Mouse (Mus musculus) MEL (cell line): ENCODE data around the gene Rasgef1b. TPM values are rescaled to one million over a fixed set of nuclear protein-coding genes. Genes with fewer than 3 reads are reported as not detected.

ENCODE experiments used
- DNase-seq: peaks from one replicate; pipeline ENCODE4 v3.0.0; 2011; ENCODE audit warnings: low read depth, low spot score
- H3K27ac ChIP-seq: 2 replicates; pipeline ENCODE4 v1.5.1; 2012; ENCODE audit warnings: low read depth, mild to moderate bottlenecking, control low read depth, low read length, moderate library complexity; ENCODE audit not compliant: control insufficient read depth
- H3K27me3 ChIP-seq, 2 experiments: fragments of 150-350 bp in 1 of 2; sonication (generic) in 1 of 2; 2 replicates each; pipeline ENCODE4 v1.6.1; 2012; ENCODE audit warnings: low read length in 2 of 2, mild to moderate bottlenecking in 2 of 2, improper control_type of control experiment in 1 of 2, moderate library complexity in 1 of 2; ENCODE audit not compliant: insufficient read depth in 2 of 2, control insufficient read depth in 1 of 2
- H3K36me3 ChIP-seq, 2 experiments: 2 replicates each; pipeline ENCODE4 v1.6.1; 2012 to 2014; ENCODE audit warnings: low read length in 2 of 2, improper control_type of control experiment in 1 of 2, inconsistent platforms in 1 of 2, mild to moderate bottlenecking in 1 of 2; ENCODE audit not compliant: insufficient read depth in 2 of 2, control insufficient read depth in 1 of 2
- H3K4me1 ChIP-seq, 2 experiments: fragments of 150-350 bp in 1 of 2; sonication (generic) in 1 of 2; 2 replicates each; pipeline ENCODE4 v1.6.1; 2012; ENCODE audit warnings: low read length in 2 of 2, improper control_type of control experiment in 1 of 2, mild to moderate bottlenecking in 1 of 2; ENCODE audit not compliant: insufficient read depth in 2 of 2, control insufficient read depth in 1 of 2
- H3K4me3 ChIP-seq, 2 experiments: fragments of 150-350 bp in 1 of 2; sonication (generic) in 1 of 2; 2 replicates each; pipeline ENCODE4 v1.5.1; 2012; ENCODE audit warnings: low read depth in 2 of 2, low read length in 2 of 2, mild to moderate bottlenecking in 2 of 2, moderate library complexity in 2 of 2, control low read depth in 1 of 2, improper control_type of control experiment in 1 of 2; ENCODE audit not compliant: control insufficient read depth in 1 of 2, insufficient read depth in 1 of 2
- H3K79me2 ChIP-seq: 2 replicates; pipeline ENCODE4 v1.6.1; 2012; ENCODE audit warnings: mild to moderate bottlenecking, low read length, moderate library complexity; ENCODE audit not compliant: control insufficient read depth, poor library complexity, insufficient read depth
- H3K9ac ChIP-seq: 2 replicates; pipeline ENCODE4 v1.6.1; 2012; ENCODE audit warnings: low read depth, mild to moderate bottlenecking, control low read depth, low read length, moderate library complexity; ENCODE audit not compliant: control insufficient read depth, poor library complexity, severe bottlenecking
- H3K9me3 ChIP-seq: fragments of 150-350 bp; sonication (generic); replicated peaks from 2 replicates; pipeline ENCODE4 v1.6.1; 2012; ENCODE audit warnings: mild to moderate bottlenecking, low read length, improper control_type of control experiment, moderate library complexity; ENCODE audit not compliant: insufficient read depth
- ELF1 ChIP-seq: IDR thresholded peaks from 2 replicates; pipeline ENCODE4 v1.6.1; 2014; ENCODE audit warnings: low read depth, mild to moderate bottlenecking, inconsistent platforms, low read length, improper control_type of control experiment, moderate library complexity
- GATA1 ChIP-seq: IDR thresholded peaks from 2 replicates; pipeline ENCODE4 v1.6.1; 2011; ENCODE audit warnings: low read depth, low read length, improper control_type of control experiment
- MAFK ChIP-seq: IDR thresholded peaks from 2 replicates; pipeline ENCODE4 v1.6.1; 2011; ENCODE audit warnings: low read depth, mild to moderate bottlenecking, low read length, improper control_type of control experiment, borderline replicate concordance
- NELFE ChIP-seq: IDR thresholded peaks from 2 replicates; pipeline ENCODE4 v1.6.1; 2011; ENCODE audit warnings: low read depth, low read length, improper control_type of control experiment
- POLR2A ChIP-seq, 2 experiments: IDR thresholded peaks; 2 replicates each; pipeline ENCODE4 v1.6.1; 2011 to 2012; ENCODE audit warnings: low read length in 2 of 2, mild to moderate bottlenecking in 2 of 2, control low read depth in 1 of 2, improper control_type of control experiment in 1 of 2, low read depth in 1 of 2, moderate library complexity in 1 of 2; ENCODE audit not compliant: control insufficient read depth in 1 of 2, insufficient read depth in 1 of 2, poor library complexity in 1 of 2
- POLR2AphosphoS5 ChIP-seq: IDR thresholded peaks from 2 replicates; pipeline ENCODE4 v1.6.1; 2012; ENCODE audit warnings: low read depth, borderline replicate concordance, mild to moderate bottlenecking, inconsistent platforms, low read length, moderate library complexity, mixed read lengths
- RAD21 ChIP-seq: IDR thresholded peaks from 2 replicates; pipeline ENCODE4 v1.6.1; 2011; ENCODE audit warnings: mild to moderate bottlenecking, low read depth, low read length, improper control_type of control experiment
- UBTF ChIP-seq: IDR thresholded peaks from 2 replicates; pipeline ENCODE4 v1.6.1; 2012; ENCODE audit warnings: low read depth, mild to moderate bottlenecking, inconsistent platforms, low read length, improper control_type of control experiment, moderate library complexity, borderline replicate concordance; ENCODE audit not compliant: insufficient read depth
- ZC3H11A ChIP-seq: IDR thresholded peaks from 2 replicates; pipeline ENCODE4 v1.6.1; 2012; ENCODE audit warnings: low read depth, mild to moderate bottlenecking, inconsistent platforms, low read length, improper control_type of control experiment
- ZKSCAN1 ChIP-seq: IDR thresholded peaks from 2 replicates; pipeline ENCODE4 v1.6.1; 2012; ENCODE audit warnings: low read depth, mild to moderate bottlenecking, inconsistent platforms, low read length, improper control_type of control experiment, moderate library complexity
- ZNF384 ChIP-seq: IDR thresholded peaks from 2 replicates; pipeline ENCODE4 v1.6.1; 2012; ENCODE audit warnings: low read depth, mild to moderate bottlenecking, inconsistent platforms, low read length, improper control_type of control experiment
- polyA plus RNA-seq, 2 experiments: library from polyadenylated mRNA; stranded (reverse) in 1 of 2; unstranded in 1 of 2; fragments of >175 nt in 1 of 2; fragments of >200 nt in 1 of 2; gene quantifications; 2 replicates each; pipeline versions ENCODE4 v1.2.1 to v1.2.4; 2012; ENCODE audit warnings: low replicate concordance in 2 of 2, low read depth in 1 of 2; ENCODE audit not compliant: insufficient read length in 2 of 2, insufficient read depth in 1 of 2, missing spikeins in 1 of 2
- total RNA-seq: library from RNA; depleted of rRNA; stranded (reverse); fragments of 300-350 nt; gene quantifications from 2 replicates; pipeline ENCODE4 v1.2.3, GENCODE M21; 2012

Gene Rasgef1b
- total and polyA plus RNA-seq, 3 experiments: not detected

DNA sequence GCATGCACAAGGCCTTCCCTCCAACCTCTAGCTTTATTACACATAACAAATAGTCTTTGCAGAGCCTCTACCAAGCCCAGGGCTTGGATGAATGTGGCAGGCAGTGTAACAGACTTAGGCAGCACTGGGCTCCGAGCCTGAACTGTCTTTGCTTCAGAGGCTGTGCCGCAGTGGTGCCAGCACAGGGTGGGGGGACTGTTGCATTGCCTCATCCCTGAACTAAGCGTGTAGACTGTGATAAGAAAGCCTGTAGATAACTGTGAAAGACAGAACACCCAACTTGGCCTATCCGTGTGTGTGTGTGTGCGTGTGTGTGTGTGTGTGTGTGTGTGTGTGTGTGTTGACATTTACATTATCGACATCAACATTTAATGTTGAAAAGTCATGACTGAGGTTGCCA lies 246.3 kb downstream of the Rasgef1b start:
- Histone ChIP-seq H3K9ac (no peak overlapping the region), H3K4me3 (no peak overlapping the region), H3K79me2 (no peaks in the 10 kb centered on the region), H3K36me3 (no peaks in the 10 kb centered on the region), H3K27ac (no peak overlapping the region), H3K27me3 (no peaks in the 10 kb centered on the region), H3K4me1 (no peaks in the 10 kb centered on the region), H3K9me3 (no peaks in the 10 kb centered on the region)
- TF ChIP-seq ZKSCAN1: no peak
- no peak for TF ChIP-seq POLR2A (IDR thresholded peaks at IDR 0.05; ENCODE audit: control insufficient read depth in 1 of 2, insufficient read depth in 1 of 2, low read depth in 1 of 2, low read length in 2 of 2, poor library complexity in 1 of 2)
- TF ChIP-seq RAD21: no peak
- TF ChIP-seq NELFE: no peak
- no peak for TF ChIP-seq ELF1
- no peak for TF ChIP-seq POLR2AphosphoS5
- DNase-seq: no peak

DNA sequence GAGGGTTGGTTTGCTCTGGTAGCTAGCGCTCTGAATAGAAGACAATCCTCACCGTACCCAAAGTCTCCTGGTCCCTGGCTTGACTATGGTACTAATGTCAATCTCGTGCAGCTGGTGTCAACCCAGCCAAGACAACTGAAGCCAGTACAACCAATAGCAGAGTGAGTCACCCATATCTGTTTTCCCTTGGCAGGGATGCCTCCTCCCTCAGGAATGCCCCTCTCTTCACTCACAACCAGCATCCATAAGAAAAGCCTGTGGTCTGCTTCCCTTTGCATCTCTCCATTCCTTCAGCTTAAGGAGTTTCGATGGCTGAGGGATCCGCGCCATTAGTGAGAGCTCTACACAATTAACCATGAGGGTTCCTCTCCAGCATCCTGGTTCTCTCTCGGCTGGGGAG lies 246.8 kb downstream of the Rasgef1b start:
- H3K36me3 ChIP-seq: no peaks in the 10 kb centered on the region
- H3K27ac ChIP-seq: no peak overlapping the region
- H3K9me3 ChIP-seq: no peaks in the 10 kb centered on the region
- H3K4me1 ChIP-seq: no peaks in the 10 kb centered on the region
- no peak for TF ChIP-seq POLR2A (IDR thresholded peaks at IDR 0.05; ENCODE audit: control insufficient read depth in 1 of 2, insufficient read depth in 1 of 2, low read depth in 1 of 2, low read length in 2 of 2, poor library complexity in 1 of 2)
- no peak for TF ChIP-seq POLR2AphosphoS5
- TF ChIP-seq GATA1: no peak
- no peak for TF ChIP-seq UBTF
- TF ChIP-seq ZC3H11A: no peak
- no peak for TF ChIP-seq RAD21
- no peak for DNase-seq
- H3K4me3 ChIP-seq: no peak overlapping the region
- H3K27me3 ChIP-seq: no peaks in the 10 kb centered on the region
- H3K79me2 ChIP-seq: no peaks in the 10 kb centered on the region
- H3K9ac ChIP-seq: no peak overlapping the region

DNA sequence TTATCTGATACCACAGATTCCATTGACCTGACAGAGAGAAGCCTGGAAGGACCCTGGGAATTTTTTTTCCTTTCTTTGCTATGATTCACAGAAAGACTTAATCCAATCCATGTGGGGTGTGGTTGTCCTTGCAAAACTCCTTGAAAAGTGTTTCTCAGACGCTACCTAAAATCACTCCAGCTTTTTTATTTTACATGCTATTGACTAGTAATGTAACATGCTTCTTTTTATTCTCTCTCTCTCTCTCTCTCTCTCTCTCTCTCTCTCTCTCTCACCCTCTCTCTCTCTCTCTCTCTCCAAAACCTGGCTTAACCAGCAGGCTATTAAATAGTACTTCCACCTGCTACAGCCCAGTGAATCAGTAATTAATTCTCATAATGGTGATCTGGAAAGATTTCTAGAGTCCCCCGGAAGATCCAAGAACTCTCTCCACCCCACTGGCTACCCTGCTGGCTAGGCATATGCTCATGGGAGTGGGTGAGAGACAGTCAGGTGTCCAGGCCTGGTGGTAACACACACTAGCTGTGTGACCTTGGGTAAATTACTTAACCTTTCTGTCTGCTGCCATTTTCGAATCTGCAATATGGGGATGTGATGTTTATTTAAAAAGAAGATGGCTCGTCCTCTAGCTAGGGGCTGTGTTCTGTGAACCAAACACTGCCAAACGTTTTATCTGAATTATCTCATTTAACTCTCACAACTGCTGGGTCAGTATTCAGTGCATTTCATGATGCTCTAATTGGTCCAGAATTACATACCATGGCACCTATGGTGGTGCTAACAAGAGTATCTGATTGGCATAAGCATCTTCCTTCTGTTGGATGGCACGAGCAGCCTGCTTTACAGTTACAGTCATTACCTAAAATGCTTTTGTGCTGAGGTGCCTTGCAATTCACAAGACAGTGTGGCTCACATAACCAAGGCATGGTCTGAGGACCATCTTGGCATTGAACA lies 248.5 kb downstream of the Rasgef1b start:
- no peaks in the 10 kb centered on the region for H3K36me3 ChIP-seq
- no peaks in the 10 kb centered on the region for H3K27me3 ChIP-seq
- H3K4me1 ChIP-seq: no peaks in the 10 kb centered on the region
- H3K4me3 ChIP-seq: no peak overlapping the region
- no peak overlapping the region for H3K9ac ChIP-seq
- H3K9me3 ChIP-seq: no peaks in the 10 kb centered on the region
- no peak overlapping the region for H3K27ac ChIP-seq
- no peaks in the 10 kb centered on the region for H3K79me2 ChIP-seq
- DNase-seq: no peak
- no peak for TF ChIP-seq ZNF384
- no peak for TF ChIP-seq MAFK
